In genomic region chr19:56134081-56134818, GRCm38 (mm10) we compare ENCODE assay signal across 9 mouse cellular contexts.
DNase-seq lines count a peak whose midpoint lies in the region; ATAC-seq and TF ChIP-seq lines count a peak whose summit lies in the region.
"Had no signal": no experiment of that assay in that cellular context is flagged by ENCODE, and none has a peak within 500 bp of the region (broad histone marks: within the 10 kb centered on the region; RNA-seq: fewer than 3 reads in every experiment).

No protein-coding gene starts in this region.

- H3K27me3 ChIP-seq in thymus, adult 2 months (ENCODE audit: control insufficient read depth, insufficient read depth, low read length), result no peaks in the 10 kb centered on the region
- 0 out of 2 replicates have a peak, but pooled peaks cover 7% of the 10 kb centered on the region for H3K27me3 ChIP-seq in embryonic facial prominence, embryonic 14.5 days (replicated peaks; ENCODE audit: control insufficient read depth, insufficient read depth, low read length)
- H3K27me3 ChIP-seq in kidney, adult 2 months (replicated peaks; ENCODE audit: control insufficient read depth, insufficient read depth, low read length), result no peaks in the 10 kb centered on the region
- peaks cover 30% of the 10 kb centered on the region for H3K27me3 ChIP-seq in limb, embryonic 10.5 days (ENCODE audit: low read depth, poor library complexity, severe bottlenecking)
- H3K27me3 ChIP-seq in myocyte (ENCODE audit: control insufficient read depth, insufficient read depth, insufficient read length), result no peaks in the 10 kb centered on the region
- no peaks in the 10 kb centered on the region for H3K27me3 ChIP-seq in testis, adult 2 months (ENCODE audit: control insufficient read depth, insufficient read depth, low read length)

- no peak for TF ChIP-seq CTCF in thymus, adult 2 months (IDR thresholded peaks at IDR 0.05; ENCODE audit: borderline replicate concordance, control insufficient read depth, extremely low read depth, insufficient read depth, low read length, poor library complexity)
- TF ChIP-seq CTCF in kidney, adult 2 months (conservative IDR thresholded peaks at IDR 0.05; ENCODE audit: insufficient read depth, insufficient read length, low read depth, low read length), result peak; percentile 91
- TF ChIP-seq CTCF in testis, adult 2 months (IDR thresholded peaks at IDR 0.05; ENCODE audit: control insufficient read depth, insufficient read depth, insufficient replicate concordance, low read depth, low read length), result peak; percentile 79; the same call in 1 of the 2 replicates

- peak; percentile 95 for ATAC-seq in embryonic facial prominence, embryonic 14.5 days (ENCODE audit: low read depth)

- peak overlapping the region; percentile 30 for H3K4me2 ChIP-seq in embryonic facial prominence, embryonic 14.5 days (ENCODE audit: low read depth, low read length)
- peak overlapping the region; percentile 48 for H3K4me2 ChIP-seq in myocyte (ENCODE audit: low read depth)

- H3K36me3 ChIP-seq in thymus, adult 2 months (ENCODE audit: control insufficient read depth, insufficient read depth, low read length), result no peaks in the 10 kb centered on the region
- H3K36me3 ChIP-seq in embryonic facial prominence, embryonic 14.5 days (ENCODE audit: control insufficient read depth, insufficient read depth, low read length), result no peaks in the 10 kb centered on the region
- H3K36me3 ChIP-seq in kidney, adult 2 months (ENCODE audit: control insufficient read depth, insufficient read depth, low read length), result no peaks in the 10 kb centered on the region
- no peaks in the 10 kb centered on the region for H3K36me3 ChIP-seq in limb, embryonic 10.5 days
- no peaks in the 10 kb centered on the region for H3K36me3 ChIP-seq in myocyte (ENCODE audit: control insufficient read depth, insufficient read depth)
- H3K36me3 ChIP-seq in testis, adult 2 months (ENCODE audit: control insufficient read depth, insufficient read depth, low read length), result no peaks in the 10 kb centered on the region
- H3K36me3 ChIP-seq: G1E had no signal

- H3K9ac ChIP-seq in embryonic facial prominence, embryonic 14.5 days (ENCODE audit: low read depth, low read length), result no peak overlapping the region

- DNase-seq in thymus, adult 2 months, result peak; percentile 9
- no peak for DNase-seq in thymus, postnatal 0 days (ENCODE audit: low spot score)
- peak; percentile 91 for DNase-seq in embryonic facial prominence, embryonic 14.5 days (ENCODE audit: low spot score)
- peak; percentile 65 for DNase-seq in heart, adult 8-10 months (ENCODE audit: low spot score)
- peak; percentile 73 for DNase-seq in kidney, adult 2 months
- DNase-seq in limb, embryonic 10.5 days (ENCODE audit: low spot score), result peak; percentile 80

- H3K9me3 ChIP-seq in embryonic facial prominence, embryonic 14.5 days (ENCODE audit: control insufficient read depth, low read length), result no peaks in the 10 kb centered on the region
- no peaks in the 10 kb centered on the region for H3K9me3 ChIP-seq in limb, embryonic 10.5 days (replicated peaks)

- H3K79me2 ChIP-seq in myocyte (ENCODE audit: control insufficient read depth, insufficient read depth), result no peaks in the 10 kb centered on the region

- WGBS in thymus, adult 2 months, result 30% methylated on average over 17 of the region's 17 CpGs
- WGBS in embryonic facial prominence, embryonic 14.5 days, result 14% methylated on average over 17 of the region's 17 CpGs
- WGBS in kidney, adult 2 months, result 18% methylated on average over 17 of the region's 17 CpGs
- 18% methylated on average over 17 of the region's 17 CpGs for WGBS in limb, embryonic 10.5 days

- no peak overlapping the region for H3ac ChIP-seq in myocyte (ENCODE audit: control insufficient read depth, insufficient read length)

- H3K4me1 ChIP-seq in thymus, adult 2 months (replicated peaks; ENCODE audit: control insufficient read depth, insufficient read depth, low read length), result no peaks in the 10 kb centered on the region
- H3K4me1 ChIP-seq in embryonic facial prominence, embryonic 14.5 days (ENCODE audit: control insufficient read depth, insufficient read depth, low read length), result peaks cover 31% of the 10 kb centered on the region
- peaks cover 5% of the 10 kb centered on the region; the same call in 1 of the 2 replicates for H3K4me1 ChIP-seq in kidney, adult 2 months (ENCODE audit: control insufficient read depth, insufficient read depth, low read length)
- H3K4me1 ChIP-seq in limb, embryonic 10.5 days, result peaks cover 45% of the 10 kb centered on the region
- H3K4me1 ChIP-seq in testis, adult 2 months (ENCODE audit: control insufficient read depth, insufficient read depth, low read length), result no peaks in the 10 kb centered on the region; the same call in 1 of the 2 replicates

- H3K27ac ChIP-seq in thymus, adult 2 months (ENCODE audit: control insufficient read depth, insufficient read depth, low read length), result no peak overlapping the region
- H3K27ac ChIP-seq in embryonic facial prominence, embryonic 14.5 days (replicated peaks; ENCODE audit: low read depth, low read length), result no peak overlapping the region
- H3K27ac ChIP-seq in kidney, adult 2 months (ENCODE audit: insufficient read depth, low read depth, low read length), result no peak overlapping the region
- peak overlapping the region; percentile 80 for H3K27ac ChIP-seq in limb, embryonic 10.5 days
- no peak overlapping the region for H3K27ac ChIP-seq in testis, adult 2 months (ENCODE audit: control insufficient read depth, insufficient read depth, low read depth, low read length)

- TF ChIP-seq POLR2A in thymus, adult 2 months (IDR thresholded peaks at IDR 0.05; ENCODE audit: control insufficient read depth, extremely low read depth, insufficient read depth, low read length, poor library complexity), result no peak
- no peak for TF ChIP-seq POLR2A in kidney, adult 2 months (IDR thresholded peaks at IDR 0.05; ENCODE audit: low read depth, low read length)
- no peak for TF ChIP-seq POLR2A in myocyte (IDR thresholded peaks at IDR 0.05; ENCODE audit: insufficient read length, low read depth)
- no peak for TF ChIP-seq POLR2A in testis, adult 2 months (IDR thresholded peaks at IDR 0.05; ENCODE audit: control insufficient read depth, low read depth, low read length)

- H3K4me3 ChIP-seq in thymus, adult 2 months (ENCODE audit: control insufficient read depth, insufficient read depth, low read length), result no peak overlapping the region
- H3K4me3 ChIP-seq in embryonic facial prominence, embryonic 14.5 days (ENCODE audit: low read depth, low read length), result no peak overlapping the region
- H3K4me3 ChIP-seq in kidney, adult 2 months (ENCODE audit: insufficient read depth, low read depth, low read length), result no peak overlapping the region
- no peak overlapping the region for H3K4me3 ChIP-seq in limb, embryonic 10.5 days
- H3K4me3 ChIP-seq in myocyte, result no peak overlapping the region
- H3K4me3 ChIP-seq in testis, adult 2 months (ENCODE audit: control insufficient read depth, low read depth, low read length), result no peak overlapping the region

TF ChIP-seq in myocyte, 11 proteins besides CTCF, POLR2A, EP300 and RAD21:
- TF ChIP-seq MYOD1 (IDR thresholded peaks at IDR 0.05; ENCODE audit: control insufficient read depth in 1 of 3, insufficient read length in 2 of 3, low read depth in 2 of 3), result no peak
